Mouse (Mus musculus) hindbrain, embryonic 10.5 days (tissue): ENCODE results near the gene Hoxb1. TPM values are rescaled to one million over a fixed set of nuclear protein-coding genes. Genes with fewer than 3 reads are reported as not detected.

Experiments used
- DNase-seq: peaks from one replicate; pipeline ENCODE4 v3.0.0-alpha.2; 2017; ENCODE audit warnings: low spot score
- H3K27ac ChIP-seq: fragments of 300-500 bp; sonication (generic); 2 replicates; pipeline ENCODE4 v1.5.1; 2016; ENCODE audit warnings: mild to moderate bottlenecking, moderate library complexity
- H3K27me3 ChIP-seq: fragments of 300-500 bp; sonication (generic); 2 replicates; pipeline ENCODE4 v1.6.1; 2016; ENCODE audit warnings: mild to moderate bottlenecking; ENCODE audit not compliant: poor library complexity, insufficient read depth, severe bottlenecking
- H3K36me3 ChIP-seq: fragments of 300-500 bp; sonication (generic); 2 replicates; pipeline ENCODE4 v1.6.1; 2016; ENCODE audit warnings: mild to moderate bottlenecking, moderate library complexity
- H3K4me1 ChIP-seq: fragments of 300-500 bp; sonication (generic); replicated peaks from 2 replicates; pipeline ENCODE4 v1.6.1; 2016; ENCODE audit warnings: mild to moderate bottlenecking
- H3K4me3 ChIP-seq: fragments of 300-500 bp; sonication (generic); 2 replicates; pipeline ENCODE4 v1.5.1; 2016; ENCODE audit warnings: mild to moderate bottlenecking, moderate library complexity
- H3K9me3 ChIP-seq: fragments of 300-500 bp; sonication (generic); 2 replicates; pipeline ENCODE4 v1.6.1; 2016; ENCODE audit warnings: mild to moderate bottlenecking, moderate library complexity
- WGBS: fragments of 180-500 bp; shearing (Covaris S2); methylation state at CpG from one replicate; pipeline ENCODE4 v1.1.7; 2016; 5-methylcytosine and 5-hydroxymethylcytosine counted together
- polyA plus RNA-seq: library from polyadenylated mRNA; unstranded; fragments of >200 nt; fragmentation: Nextera tagmentation; extraction: Ambion mirVana; gene quantifications from 2 replicates; pipeline ENCODE4 v1.2.1, GENCODE M21; 2016

Gene Hoxb1
- polyA plus RNA-seq, 1 experiment from 2014 or later = 15.4 TPM

GRCm38 (mm10) chr11:96338957-96339855 lies 26.3 kb upstream of the Hoxb1 start:
- H3K36me3 ChIP-seq = no peaks in the 10 kb centered on the region
- WGBS = 15% methylated on average over 7 of the region's 7 CpGs
- peaks cover 14% of the 10 kb centered on the region for H3K4me1 ChIP-seq
- no peaks in the 10 kb centered on the region for H3K9me3 ChIP-seq
- H3K27ac ChIP-seq = peak overlapping the region; percentile 86
- DNase-seq = peak; percentile 27
- H3K4me3 ChIP-seq = peak overlapping the region; percentile 50
- H3K27me3 ChIP-seq = peaks cover 100% of the 10 kb centered on the region

GRCm38 (mm10) chr11:96340698-96341365 lies 24.7 kb upstream of the Hoxb1 start:
- peak; percentile 69 for DNase-seq
- Histone ChIP-seq H3K9me3 (no peaks in the 10 kb centered on the region), H3K27me3 (peaks cover 100% of the 10 kb centered on the region), H3K27ac (peak overlapping the region; percentile 86), H3K36me3 (peaks cover 1% of the 10 kb centered on the region; the same call in 1 of the 2 replicates), H3K4me3 (peak overlapping the region; percentile 50), H3K4me1 (peaks cover 26% of the 10 kb centered on the region)
- whole genome bisulfite sequencing = under 1% methylated on average over 36 of the region's 36 CpGs

GRCm38 (mm10) chr11:96341701-96342575 lies 23.6 kb upstream of the Hoxb1 start:
- WGBS = under 1% methylated on average over 40 of the region's 40 CpGs
- peaks cover 100% of the 10 kb centered on the region for H3K27me3 ChIP-seq
- no peaks in the 10 kb centered on the region for H3K9me3 ChIP-seq
- H3K27ac ChIP-seq = peak overlapping the region; percentile 86
- peaks cover 34% of the 10 kb centered on the region for H3K4me1 ChIP-seq
- peaks cover 5% of the 10 kb centered on the region; the same call in 1 of the 2 replicates for H3K36me3 ChIP-seq
- DNase-seq = peak; percentile 71
- H3K4me3 ChIP-seq = peak overlapping the region; percentile 50

GRCm38 (mm10) chr11:96342576-96342930 lies 23.0 kb upstream of the Hoxb1 start:
- no peaks in the 10 kb centered on the region for H3K9me3 ChIP-seq
- peaks cover 34% of the 10 kb centered on the region for H3K4me1 ChIP-seq
- H3K27ac ChIP-seq = peak overlapping the region; percentile 86
- peaks cover 5% of the 10 kb centered on the region; the same call in 1 of the 2 replicates for H3K36me3 ChIP-seq
- 3% methylated on average over 4 of the region's 4 CpGs for WGBS
- peak; percentile 35 for DNase-seq
- peak overlapping the region; percentile 50 for H3K4me3 ChIP-seq
- peaks cover 100% of the 10 kb centered on the region for H3K27me3 ChIP-seq

- 7% methylated on average over 2 of the region's 2 CpGs for WGBS
- H3K27ac ChIP-seq = peak overlapping the region; percentile 86
- peak overlapping the region; percentile 50 for H3K4me3 ChIP-seq
- peaks cover 5% of the 10 kb centered on the region; the same call in 1 of the 2 replicates for H3K36me3 ChIP-seq
- no peaks in the 10 kb centered on the region for H3K9me3 ChIP-seq
- H3K27me3 ChIP-seq = peaks cover 100% of the 10 kb centered on the region
- peaks cover 34% of the 10 kb centered on the region for H3K4me1 ChIP-seq
- peak; percentile 25 for DNase-seq
Measured at GRCm38 (mm10) chr11:96343206-96343745, 22.3 kb upstream of the Hoxb1 start.

GRCm38 (mm10) chr11:96344061-96344877 lies 21.3 kb upstream of the Hoxb1 start:
- Histone ChIP-seq H3K27ac (peak overlapping the region; percentile 86), H3K4me3 (peak overlapping the region; percentile 50), H3K4me1 (peaks cover 32% of the 10 kb centered on the region), H3K36me3 (peaks cover 5% of the 10 kb centered on the region; the same call in 1 of the 2 replicates), H3K27me3 (peaks cover 100% of the 10 kb centered on the region), H3K9me3 (no peaks in the 10 kb centered on the region)
- peak; percentile 76 for DNase-seq
- WGBS = under 1% methylated on average over 40 of the region's 40 CpGs

GRCm38 (mm10) chr11:96344878-96345159 lies 20.7 kb upstream of the Hoxb1 start:
- Histone ChIP-seq H3K4me1 (peaks cover 33% of the 10 kb centered on the region), H3K36me3 (peaks cover 5% of the 10 kb centered on the region; the same call in 1 of the 2 replicates), H3K27me3 (peaks cover 100% of the 10 kb centered on the region), H3K27ac (peak overlapping the region; percentile 86), H3K4me3 (peak overlapping the region; percentile 50), H3K9me3 (no peaks in the 10 kb centered on the region)
- DNase-seq = peak; percentile 51
- WGBS = 9% methylated on average over 6 of the region's 6 CpGs

GRCm38 (mm10) chr11:96345220-96345892 lies 20.2 kb upstream of the Hoxb1 start:
- Histone ChIP-seq H3K36me3 (peaks cover 5% of the 10 kb centered on the region; the same call in 1 of the 2 replicates), H3K27me3 (peaks cover 100% of the 10 kb centered on the region), H3K27ac (peak overlapping the region; percentile 86), H3K4me3 (peak overlapping the region; percentile 50), H3K9me3 (no peaks in the 10 kb centered on the region), H3K4me1 (peaks cover 32% of the 10 kb centered on the region)
- 1% methylated on average over 45 of the region's 56 CpGs for WGBS
- peak; percentile 66 for DNase-seq

- Histone ChIP-seq H3K4me3 (peak overlapping the region; percentile 50), H3K27me3 (peaks cover 100% of the 10 kb centered on the region), H3K4me1 (peaks cover 33% of the 10 kb centered on the region), H3K9me3 (no peaks in the 10 kb centered on the region), H3K27ac (peak overlapping the region; percentile 86), H3K36me3 (peaks cover 5% of the 10 kb centered on the region; the same call in 1 of the 2 replicates)
- WGBS = 2% methylated on average over 44 of the region's 45 CpGs
- DNase-seq = peak; percentile 44
Measured at GRCm38 (mm10) chr11:96345893-96346806, 19.4 kb upstream of the Hoxb1 start.

GRCm38 (mm10) chr11:96346916-96347520 lies 18.5 kb upstream of the Hoxb1 start:
- Histone ChIP-seq H3K27ac (peak overlapping the region; percentile 86), H3K4me1 (peaks cover 33% of the 10 kb centered on the region), H3K36me3 (peaks cover 5% of the 10 kb centered on the region; the same call in 1 of the 2 replicates), H3K9me3 (no peaks in the 10 kb centered on the region), H3K4me3 (peak overlapping the region; percentile 50), H3K27me3 (peaks cover 100% of the 10 kb centered on the region)
- WGBS = 20% methylated on average over 5 of the region's 5 CpGs
- peak; percentile 20 for DNase-seq
